In the genomic region with DNA sequence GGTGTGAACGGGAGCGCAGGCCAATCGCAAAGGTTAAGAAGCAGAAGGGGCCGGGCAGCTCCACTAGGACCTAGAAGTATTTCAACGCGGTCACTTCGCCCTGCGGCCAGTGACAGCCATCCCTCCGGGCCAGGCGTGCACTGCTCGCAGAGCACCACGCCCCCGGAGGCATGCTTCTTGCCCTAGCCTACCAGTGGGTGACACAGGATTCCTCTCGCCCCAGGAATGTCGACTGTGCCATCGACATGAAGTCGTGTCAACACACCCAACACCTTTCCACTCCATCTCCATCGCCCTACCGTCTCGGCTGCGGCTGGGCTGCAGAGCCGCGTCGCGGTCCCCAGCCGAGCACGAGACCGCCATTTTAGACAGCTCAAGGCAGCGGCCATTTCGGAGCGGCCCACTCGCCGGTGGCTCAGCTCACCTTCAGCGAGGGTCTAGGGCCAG, we compare ENCODE assay signal across 8 mouse cellular contexts. TPM values are rescaled to one million over a fixed set of nuclear protein-coding genes. Genes with fewer than 3 reads are reported as not detected.
DNase-seq lines count a peak whose midpoint lies in the region; ATAC-seq and TF ChIP-seq lines count a peak whose summit lies in the region.

No protein-coding gene starts in this region.

- no peaks in the 10 kb centered on the region for H3K79me2 ChIP-seq in C2C12 (ENCODE audit: control insufficient read depth, insufficient read depth)

- DNase-seq in MEL-GATA-1-ER (ENCODE audit: extremely low read depth, low read depth) = peak; percentile 59
- peak; percentile 84 for DNase-seq in embryo, embryonic 10 days (ENCODE audit: low spot score)
- DNase-seq in gastrocnemius, postnatal 14 days = peak; percentile 74
- peak; percentile 64 to 78 for DNase-seq in kidney, adult 8-10 months
- DNase-seq in liver, postnatal 0 days = peak; percentile 82
- DNase-seq in spleen, postnatal 4 days (ENCODE audit: low spot score in 2 of 2) = no peak

- peak overlapping the region; percentile 91 for H3K27ac ChIP-seq in liver, postnatal 0 days (ENCODE audit: low read depth)
- peak overlapping the region; percentile 96 for H3K27ac ChIP-seq in neural tube, embryonic 12.5 days

- intact Hi-C loops in gastrocnemius, postnatal 14 days (cut with DNase I; ENCODE audit: low total_unique reads) = no loop called here

- peak overlapping the region; percentile 89 for H3K4me2 ChIP-seq in liver, postnatal 0 days (ENCODE audit: low read depth, low read length)
- H3K4me2 ChIP-seq in neural tube, embryonic 12.5 days (replicated peaks) = peak overlapping the region; percentile 81

- H3K79me3 ChIP-seq in C2C12 (ENCODE audit: low read depth) = no peaks in the 10 kb centered on the region

- WGBS in liver, postnatal 0 days (ENCODE audit: insufficient replicate concordance) = under 1% methylated on average over 34 of the region's 34 CpGs
- WGBS in neural tube, embryonic 12.5 days = under 1% methylated on average over 34 of the region's 34 CpGs

- peak overlapping the region; percentile 86 for H3ac ChIP-seq in C2C12 (ENCODE audit: control insufficient read depth, insufficient read length, low read depth)

- no peaks in the 10 kb centered on the region for H3K9me3 ChIP-seq in liver, postnatal 0 days (ENCODE audit: low read length)
- no peaks in the 10 kb centered on the region for H3K9me3 ChIP-seq in neural tube, embryonic 12.5 days

- no peaks in the 10 kb centered on the region for H3K36me3 ChIP-seq in C2C12 (ENCODE audit: control insufficient read depth, insufficient read depth)
- 0 out of 2 replicates have a peak, but pooled peaks cover 3% of the 10 kb centered on the region for H3K36me3 ChIP-seq in liver, postnatal 0 days (replicated peaks; ENCODE audit: insufficient read depth, low read length)
- no peaks in the 10 kb centered on the region for H3K36me3 ChIP-seq in neural tube, embryonic 12.5 days

- H3K27me3 ChIP-seq in C2C12 (ENCODE audit: control insufficient read depth, insufficient read depth, insufficient read length) = no peaks in the 10 kb centered on the region
- no peaks in the 10 kb centered on the region for H3K27me3 ChIP-seq in liver, postnatal 0 days (ENCODE audit: insufficient read depth, low read length)
- no peaks in the 10 kb centered on the region for H3K27me3 ChIP-seq in neural tube, embryonic 12.5 days (replicated peaks)

- ATAC-seq in liver, postnatal 0 days = peak; percentile 81
- ATAC-seq in neural tube, embryonic 12.5 days (ENCODE audit: low FRiP score, low read depth) = peak; percentile 89

- TF ChIP-seq CTCF in C2C12 (IDR thresholded peaks at IDR 0.05; ENCODE audit: control insufficient read depth, insufficient read depth, insufficient read length) = no peak
- no peak for TF ChIP-seq CTCF in liver, postnatal 0 days (IDR thresholded peaks at IDR 0.05; ENCODE audit: low read depth)

- H3K4me3 ChIP-seq in C2C12 (ENCODE audit: insufficient read depth, poor library complexity, severe bottlenecking) = peak overlapping the region; percentile 50
- H3K4me3 ChIP-seq in liver, postnatal 0 days (ENCODE audit: low read depth, low read length) = peak overlapping the region; percentile 76
- peak overlapping the region; percentile 54 for H3K4me3 ChIP-seq in neural tube, embryonic 12.5 days

- peak overlapping the region; percentile 77 for H3K9ac ChIP-seq in liver, postnatal 0 days (replicated peaks)
- H3K9ac ChIP-seq in neural tube, embryonic 12.5 days = peak overlapping the region; percentile 74

- no peak for TF ChIP-seq EP300 in liver, postnatal 0 days (IDR thresholded peaks at IDR 0.05; ENCODE audit: low read depth)

- peaks cover 19% of the 10 kb centered on the region for H3K4me1 ChIP-seq in liver, postnatal 0 days (ENCODE audit: insufficient read depth)
- no peaks in the 10 kb centered on the region for H3K4me1 ChIP-seq in neural tube, embryonic 12.5 days

TF ChIP-seq in C2C12, 6 proteins besides CTCF, POLR2A, EP300 and RAD21:
- TF ChIP-seq FOSL1 (IDR thresholded peaks at IDR 0.05; ENCODE audit: insufficient read depth, low read length, poor library complexity, severe bottlenecking) = no peak
- no peak for TF ChIP-seq MYOD1 (IDR thresholded peaks at IDR 0.05; ENCODE audit: control insufficient read depth, insufficient read length, low read depth)
- TF ChIP-seq CEBPB (IDR thresholded peaks at IDR 0.05; ENCODE audit: low read depth) = no peak
- no peak for TF ChIP-seq USF1 (IDR thresholded peaks at IDR 0.05; ENCODE audit: low read depth)
- TF ChIP-seq MYOG (IDR thresholded peaks at IDR 0.05; ENCODE audit: control insufficient read depth, extremely low read depth, insufficient read length) = no peak
- TF ChIP-seq MAX (IDR thresholded peaks at IDR 0.05) = peak; percentile 89

RNA-seq across cellular contexts. Expression of gene Eif4g2, which starts 39.3 kb away (rescaled TPM):
- 386 TPM for polyA plus RNA-seq in C2C12 (2012; fragmentation: generic; extraction: Trizol)
- 100 to 1,000 TPM; 561 to 606 TPM for total RNA-seq in gastrocnemius, postnatal 14 days (2021)
- polyA plus RNA-seq in liver, postnatal 0 days (2015; fragmentation: Nextera tagmentation; extraction: Ambion mirVana) = 182 and 200 TPM in 2 replicates
- polyA plus RNA-seq in neural tube, embryonic 12.5 days (2016; fragmentation: Nextera tagmentation; extraction: Ambion mirVana) = 1,399 and 1,519 TPM in 2 replicates

Comparison
In these comparisons a context has a peak if more than half of its experiments do, and no peak if none do; other contexts are left out.
1. DNase-seq: peak in MEL-GATA-1-ER (single experiment), embryo, embryonic 10 days (single experiment), gastrocnemius, postnatal 14 days (single experiment), kidney, adult 8-10 months (2 of 2) and liver, postnatal 0 days (single experiment); none in spleen, postnatal 4 days (0 of 2).
2. Peak in every context shown above with its lines, with median percentiles within 50 percentile points of each other: H3K4me3 ChIP-seq.